Mouse (Mus musculus) liver, embryonic 14.5 days (tissue): ENCODE measurements around the gene Adm2. TPM values are rescaled to one million over a fixed set of nuclear protein-coding genes. Genes with fewer than 3 reads are reported as not detected.
A peak's percentile ranks its signal among the peaks of the same experiment; 100 is the strongest.

Source experiments
- ATAC-seq: fragments of 200-750 bp; cut with Nextera tagmentation; 2 replicates; pipeline ENCODE4 v1.8.0; 2017; ENCODE audit warnings: moderate number of reproducible peaks, mild to moderate bottlenecking, moderate library complexity; ENCODE audit not compliant: insufficient read depth
- DNase-seq, 3 experiments: peaks; one replicate each; pipeline ENCODE4 v3.0.0-alpha.2; 2012 to 2013; ENCODE audit warnings: low read depth in 3 of 3, low spot score in 3 of 3
- H3K27ac ChIP-seq: fragments of 300-500 bp; sonication (generic); 2 replicates; pipeline ENCODE4 v1.5.1; 2014; ENCODE audit warnings: moderate library complexity, mild to moderate bottlenecking, control low read depth, inconsistent platforms
- H3K27me3 ChIP-seq: fragments of 300-500 bp; sonication (generic); 2 replicates; pipeline ENCODE4 v1.6.1; 2014; ENCODE audit warnings: mild to moderate bottlenecking, low read length, moderate library complexity; ENCODE audit not compliant: control insufficient read depth, insufficient read depth
- H3K36me3 ChIP-seq: fragments of 300-500 bp; sonication (generic); replicated peaks from 2 replicates; pipeline ENCODE4 v1.6.1; 2014; ENCODE audit warnings: low read depth; ENCODE audit not compliant: control insufficient read depth, insufficient read depth
- H3K4me1 ChIP-seq, 2 experiments: fragments of 200-500 bp in 1 of 2; fragments of 300-500 bp in 1 of 2; sonication (generic) in 1 of 2; replicated peaks; 2 replicates each; pipeline ENCODE4 v1.6.1; 2012 to 2014; ENCODE audit warnings: antibody characterized with exemption in 1 of 2, inconsistent platforms in 1 of 2, low read length in 1 of 2; ENCODE audit not compliant: control insufficient read depth in 2 of 2, insufficient read depth in 2 of 2
- H3K4me2 ChIP-seq: fragments of 300-500 bp; sonication (generic); 2 replicates; pipeline ENCODE4 v1.6.1; 2014; ENCODE audit warnings: low read depth, mild to moderate bottlenecking, control low read depth, moderate library complexity
- H3K4me3 ChIP-seq, 2 experiments: fragments of 200-500 bp in 1 of 2; fragments of 300-500 bp in 1 of 2; sonication (generic) in 1 of 2; 2 replicates each; pipeline ENCODE4 v1.5.1; 2012 to 2014; ENCODE audit warnings: low read depth in 2 of 2, low read length in 2 of 2, mild to moderate bottlenecking in 2 of 2, control low read depth in 1 of 2, inconsistent platforms in 1 of 2, moderate library complexity in 1 of 2; ENCODE audit not compliant: insufficient read depth in 1 of 2
- H3K9ac ChIP-seq: fragments of 300-500 bp; sonication (generic); replicated peaks from 2 replicates; pipeline ENCODE4 v1.6.1; 2014; ENCODE audit warnings: mild to moderate bottlenecking, control low read depth, moderate library complexity
- H3K9me3 ChIP-seq: fragments of 300-500 bp; sonication (generic); 2 replicates; pipeline ENCODE4 v1.6.1; 2016; ENCODE audit warnings: low read length, mixed read lengths; ENCODE audit not compliant: control insufficient read depth
- CTCF ChIP-seq: IDR thresholded peaks from 2 replicates; pipeline ENCODE4 v1.5.1; 2016; ENCODE audit warnings: antibody characterized with exemption, low read depth, control low read depth
- EP300 ChIP-seq: IDR thresholded peaks from 2 replicates; pipeline ENCODE4 v1.6.1; 2016; ENCODE audit warnings: antibody characterized with exemption, low read depth
- WGBS: fragments of 180-500 bp; shearing (Covaris S2); extraction: QIAGEN DNeasy Blood & Tissue Kit; methylation state at CpG from one replicate; pipeline ENCODE4 v1.1.7; 2014; ENCODE audit not compliant: insufficient replicate concordance; 5-methylcytosine and 5-hydroxymethylcytosine counted together
- polyA plus RNA-seq, 2 experiments: library from polyadenylated mRNA; depleted of rRNA in 1 of 2; stranded (reverse) in 1 of 2; unstranded in 1 of 2; fragments of >200 nt; fragmentation: Nextera tagmentation in 1 of 2; extraction: Ambion mirVana in 1 of 2; gene quantifications; 2 replicates each; pipeline versions ENCODE4 v1.2.1 to v1.2.3; 2012 to 2014

The Adm2 gene
- polyA plus RNA-seq, 2 experiments, result 1.2 to 2.5 TPM

DNA sequence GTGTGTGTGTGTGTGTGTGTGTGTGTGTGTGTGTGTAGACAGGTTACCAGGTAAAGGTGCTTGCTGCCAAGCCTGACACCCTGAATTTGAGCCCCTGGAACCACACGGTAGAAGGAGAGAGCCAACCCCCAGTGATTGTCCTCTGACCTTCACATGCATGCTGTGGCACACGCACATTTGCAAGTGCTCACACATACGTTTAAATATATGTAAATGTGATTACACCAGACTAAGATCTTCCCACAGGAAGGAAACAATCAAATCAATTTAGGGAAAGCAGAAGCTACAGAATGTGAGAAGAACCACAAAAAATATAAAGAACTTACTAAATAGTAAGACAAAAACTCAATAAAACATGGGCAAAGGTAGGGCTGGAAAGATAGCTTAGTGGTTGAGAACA is 17.6 kb downstream of the Adm2 start:
- H3K27me3 ChIP-seq, result no peaks in the 10 kb centered on the region
- H3K36me3 ChIP-seq, result no peaks in the 10 kb centered on the region
- H3K9ac ChIP-seq, result no peak overlapping the region
- no peak overlapping the region for H3K4me2 ChIP-seq
- DNase-seq (no peak), ATAC-seq (no peak)
- no peak overlapping the region for H3K4me3 ChIP-seq
- TF ChIP-seq EP300, result no peak
- TF ChIP-seq CTCF, result no peak
- H3K4me1 ChIP-seq, result 0 out of 4 replicates have a peak, but pooled peaks cover 0 to 2% of the 10 kb centered on the region in 2 experiments
- 29% methylated on average over 3 of the region's 3 CpGs for WGBS
- H3K27ac ChIP-seq, result no peak overlapping the region
- H3K9me3 ChIP-seq, result no peaks in the 10 kb centered on the region

DNA sequence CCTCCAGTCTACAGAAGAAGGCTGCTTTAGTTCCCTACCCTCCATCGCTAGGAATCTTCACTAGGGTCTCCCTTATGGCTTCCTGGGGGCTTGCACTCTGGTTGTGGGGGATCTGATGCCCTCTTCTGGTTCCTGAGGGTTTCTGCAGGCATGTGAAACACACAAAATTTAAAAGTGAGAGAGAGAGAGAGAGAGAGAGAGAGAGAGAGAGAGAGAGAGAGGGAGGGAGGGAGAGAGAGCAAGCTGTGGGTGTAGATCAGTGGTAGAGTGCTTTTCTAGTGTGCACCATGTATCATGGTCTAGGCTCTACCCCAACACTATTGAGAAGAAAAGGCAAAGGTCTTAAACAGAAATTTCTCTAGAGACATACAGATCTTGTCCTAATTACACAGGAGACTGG is 19.2 kb downstream of the Adm2 start:
- Histone ChIP-seq H3K4me3 (no peak overlapping the region), H3K9ac (no peak overlapping the region), H3K4me2 (no peak overlapping the region), H3K27ac (no peak overlapping the region), H3K9me3 (no peaks in the 10 kb centered on the region), H3K36me3 (no peaks in the 10 kb centered on the region), H3K27me3 (no peaks in the 10 kb centered on the region), H3K4me1 (0 out of 4 replicates have a peak, but pooled peaks cover 0 to 2% of the 10 kb centered on the region in 2 experiments)
- 48% methylated on average over 1 of the region's 1 CpGs for WGBS
- DNase-seq (no peak), ATAC-seq (no peak)
- 0 out of 2 replicates have a peak, but pooled peaks have one; percentile 4 for TF ChIP-seq CTCF
- TF ChIP-seq EP300, result no peak

DNA sequence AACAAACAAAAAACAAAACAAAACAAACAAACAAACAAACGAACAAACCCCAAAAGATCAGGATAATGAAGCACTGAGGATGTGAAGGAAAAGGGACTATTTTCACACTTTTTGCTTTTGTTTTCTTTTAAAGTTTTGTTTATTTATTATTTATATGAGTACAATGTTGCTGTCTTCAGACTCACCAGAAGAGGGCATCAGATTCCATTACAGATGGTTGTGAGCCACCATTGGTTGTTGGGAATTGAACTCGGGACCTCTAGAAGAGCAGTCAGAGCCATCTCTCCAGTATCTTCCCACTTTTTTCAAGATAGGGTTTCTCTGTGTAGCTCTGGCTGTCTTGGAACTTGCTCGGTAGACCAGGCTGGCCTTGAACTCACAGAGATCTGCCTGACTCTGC is 20.8 kb downstream of the Adm2 start:
- no peaks in the 10 kb centered on the region for H3K36me3 ChIP-seq
- H3K27me3 ChIP-seq, result no peaks in the 10 kb centered on the region
- TF ChIP-seq EP300 (no peak), CTCF (peak; percentile 45)
- H3K27ac ChIP-seq, result no peak overlapping the region
- 0 out of 4 replicates have a peak, but pooled peaks cover 0 to 2% of the 10 kb centered on the region in 2 experiments for H3K4me1 ChIP-seq
- H3K9ac ChIP-seq, result no peak overlapping the region
- no peak overlapping the region for H3K4me2 ChIP-seq
- H3K9me3 ChIP-seq, result no peaks in the 10 kb centered on the region
- no peak overlapping the region for H3K4me3 ChIP-seq
- 62% methylated on average over 3 of the region's 3 CpGs for WGBS
- DNase-seq (no peak), ATAC-seq (no peak)

DNA sequence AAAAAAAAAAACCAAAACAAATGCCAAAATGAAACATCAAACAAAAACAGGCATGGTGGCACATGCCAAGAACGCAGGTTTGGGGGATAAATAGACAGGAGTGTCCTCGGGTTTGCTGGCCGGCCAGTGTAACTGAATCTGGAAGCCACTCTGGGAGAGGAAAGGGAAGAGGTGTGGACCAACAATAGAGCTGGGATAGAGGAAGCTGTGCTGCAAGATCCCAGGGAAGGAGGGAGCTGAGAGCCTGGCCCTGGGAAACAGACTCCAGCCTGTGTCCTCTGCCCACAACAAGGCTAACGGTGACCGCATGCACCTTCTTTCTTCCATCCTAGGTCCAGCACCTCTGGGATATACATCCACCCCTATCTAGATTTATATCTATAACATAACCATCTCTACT is 27.9 kb downstream of the Adm2 start:
- DNase-seq, result no peak
- H3K9ac ChIP-seq, result no peak overlapping the region
- WGBS, result 70% methylated on average over 5 of the region's 5 CpGs
- ATAC-seq, result no peak
- TF ChIP-seq CTCF, result no peak
- TF ChIP-seq EP300, result no peak
- no peaks in the 10 kb centered on the region for H3K27me3 ChIP-seq
- H3K36me3 ChIP-seq, result peaks cover 23% of the 10 kb centered on the region
- H3K9me3 ChIP-seq, result no peaks in the 10 kb centered on the region
- H3K4me3 ChIP-seq, result no peak overlapping the region
- peaks cover 6 to 7% of the 10 kb centered on the region in 2 experiments; a peak in 3 of 4 replicates for H3K4me1 ChIP-seq
- H3K27ac ChIP-seq, result no peak overlapping the region
- no peak overlapping the region for H3K4me2 ChIP-seq

DNA sequence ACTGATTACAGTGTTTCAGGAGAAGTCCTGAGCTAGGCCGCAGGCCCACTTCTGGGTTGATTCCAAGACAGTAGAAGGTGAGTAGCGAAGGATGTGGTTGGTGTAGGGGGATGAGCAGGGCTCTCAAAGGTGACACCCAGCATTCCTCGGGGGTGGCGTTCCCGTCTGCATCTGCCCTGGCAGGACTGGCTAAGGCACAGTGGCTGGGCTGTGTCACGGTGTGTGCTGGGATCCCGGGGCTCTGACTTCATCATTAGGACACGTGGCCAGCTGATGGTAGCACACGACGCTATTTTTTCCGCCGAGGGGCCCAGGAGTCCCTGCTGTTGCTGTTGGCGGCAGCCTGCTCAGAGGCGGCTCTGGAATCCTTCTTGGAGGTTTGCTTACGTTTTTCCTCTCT is 28.8 kb downstream of the Adm2 start:
- DNase-seq, result no peak
- Histone ChIP-seq H3K9ac (no peak overlapping the region), H3K4me2 (no peak overlapping the region), H3K4me1 (peaks cover 6 to 7% of the 10 kb centered on the region in 2 experiments; a peak in 3 of 4 replicates), H3K36me3 (peaks cover 23% of the 10 kb centered on the region), H3K27me3 (no peaks in the 10 kb centered on the region), H3K27ac (no peak overlapping the region), H3K4me3 (no peak overlapping the region), H3K9me3 (no peaks in the 10 kb centered on the region)
- 86% methylated on average over 15 of the region's 15 CpGs for WGBS
- ATAC-seq, result no peak
- TF ChIP-seq EP300 (no peak), CTCF (no peak)
